Mouse (Mus musculus) hindbrain, postnatal 0 days (tissue): ENCODE measurements at regions not wholly inside any gene's neighbourhood (a gene's known extent, or its start where the extent isn't known, plus 50 kb on each side); places are given as distances from the start of the nearest gene placed in this dataset.

Experiments used
- ATAC-seq: fragments of 200-750 bp; cut with Nextera tagmentation; 2 replicates; pipeline ENCODE4 v1.8.0; 2017; ENCODE audit warnings: mild to moderate bottlenecking, moderate TSS enrichment, moderate library complexity
- DNase-seq: peaks from one replicate; pipeline ENCODE4 v3.0.0-alpha.2; 2015; ENCODE audit warnings: low spot score
- H3K27ac ChIP-seq: fragments of 300-500 bp; sonication (generic); 2 replicates; pipeline ENCODE4 v1.5.1; 2014; ENCODE audit warnings: mild to moderate bottlenecking
- H3K27me3 ChIP-seq: fragments of 300-500 bp; sonication (generic); 2 replicates; pipeline ENCODE4 v1.6.1; 2014; ENCODE audit warnings: low read length, mixed read lengths; ENCODE audit not compliant: insufficient read depth
- H3K36me3 ChIP-seq: fragments of 300-500 bp; sonication (generic); 2 replicates; pipeline ENCODE4 v1.6.1; 2014; ENCODE audit warnings: low read length, mixed read lengths; ENCODE audit not compliant: insufficient read depth
- H3K4me1 ChIP-seq: fragments of 300-500 bp; sonication (generic); 2 replicates; pipeline ENCODE4 v1.6.1; 2014; ENCODE audit warnings: antibody characterized with exemption, low read length, mixed read lengths; ENCODE audit not compliant: insufficient read depth
- H3K4me2 ChIP-seq: fragments of 300-500 bp; sonication (generic); 2 replicates; pipeline ENCODE4 v1.6.1; 2014; ENCODE audit warnings: low read depth, mild to moderate bottlenecking, low read length, moderate library complexity, mixed read lengths
- H3K4me3 ChIP-seq: fragments of 300-500 bp; sonication (generic); 2 replicates; pipeline ENCODE4 v1.5.1; 2014; ENCODE audit warnings: low read length
- H3K9ac ChIP-seq: fragments of 300-500 bp; sonication (generic); replicated peaks from 2 replicates; pipeline ENCODE4 v1.6.1; 2014; ENCODE audit warnings: mild to moderate bottlenecking, low read length, moderate library complexity, mixed read lengths
- H3K9me3 ChIP-seq: fragments of 300-500 bp; sonication (generic); 2 replicates; pipeline ENCODE4 v1.6.1; 2016; ENCODE audit warnings: low read length, mixed read lengths
- CTCF ChIP-seq: IDR thresholded peaks from 2 replicates; pipeline ENCODE4 v1.5.1; 2016; ENCODE audit warnings: antibody characterized with exemption, control low read depth, low read depth
- WGBS: fragments of 180-500 bp; shearing (Covaris S2); extraction: QIAGEN DNeasy Blood & Tissue Kit; methylation state at CpG from one replicate; pipeline ENCODE4 v1.1.7; 2014; 5-methylcytosine and 5-hydroxymethylcytosine counted together

- no peak for TF ChIP-seq CTCF
- Histone ChIP-seq H3K27me3 (no peaks in the 10 kb centered on the region), H3K4me1 (no peaks in the 10 kb centered on the region), H3K9me3 (no peaks in the 10 kb centered on the region), H3K36me3 (no peaks in the 10 kb centered on the region), H3K4me2 (no peak overlapping the region), H3K27ac (no peak overlapping the region), H3K4me3 (no peak overlapping the region), H3K9ac (no peak overlapping the region)
- WGBS: 33% methylated on average over 6 of the region's 6 CpGs
- DNase-seq: peak; percentile 19
- ATAC-seq: peak; percentile 38; the same call in 1 of the 2 replicates
Observed at GRCm38 (mm10) chr7:59014302-59014677, 214.3 kb upstream of the Ube3a start.

GRCm38 (mm10) chr7:59027437-59027836, 201.1 kb upstream of the Ube3a start:
- H3K4me2 ChIP-seq: no peak overlapping the region
- peak; percentile 14 for DNase-seq
- no peak overlapping the region for H3K9ac ChIP-seq
- no peak overlapping the region for H3K27ac ChIP-seq
- no peak for TF ChIP-seq CTCF
- no peaks in the 10 kb centered on the region for H3K4me1 ChIP-seq
- 17% methylated on average over 2 of the region's 2 CpGs for WGBS
- H3K36me3 ChIP-seq: no peaks in the 10 kb centered on the region
- no peak overlapping the region for H3K4me3 ChIP-seq
- no peaks in the 10 kb centered on the region for H3K9me3 ChIP-seq
- ATAC-seq: peak; percentile 70
- H3K27me3 ChIP-seq: no peaks in the 10 kb centered on the region
